Mouse (Mus musculus): ENCODE measurements around the gene Donson.

The Donson gene

GRCm38 (mm10) chr16:91688619-91689334 is at the start of gene Donson:
Gene Donson, minus strand, starts transcription at chr16:91688770.
- DNase-seq: peak; percentile 93

GRCm38 (mm10) chr16:91736046-91736816 is 47.7 kb upstream of the Donson start:
- DNase-seq: no peak

GRCm38 (mm10) chr16:91734771-91735170 is 46.2 kb upstream of the Donson start:
- no peak for DNase-seq

GRCm38 (mm10) chr16:91732816-91733215 is 44.2 kb upstream of the Donson start:
- DNase-seq: no peak

DNA sequence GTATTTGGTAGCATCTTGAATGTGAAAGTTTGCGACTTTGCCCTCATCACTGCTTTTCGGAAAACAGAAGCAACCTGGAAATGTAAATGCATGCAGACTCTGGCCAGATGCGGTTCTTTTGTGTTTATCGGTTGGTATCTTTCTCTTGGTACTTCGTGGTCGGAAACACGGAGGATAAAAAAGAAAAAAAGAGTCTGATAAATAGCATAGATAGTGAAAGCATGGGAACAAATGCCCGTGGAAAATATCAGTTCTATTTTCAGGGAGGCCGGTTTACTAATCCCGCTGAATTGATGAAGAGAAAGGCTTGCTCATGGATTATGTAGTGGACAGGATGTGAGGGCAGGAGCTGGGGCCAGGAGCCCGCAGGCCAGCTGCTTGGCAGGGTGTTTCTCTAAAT is 41.9 kb upstream of the Donson start:
- no peak for DNase-seq

DNA sequence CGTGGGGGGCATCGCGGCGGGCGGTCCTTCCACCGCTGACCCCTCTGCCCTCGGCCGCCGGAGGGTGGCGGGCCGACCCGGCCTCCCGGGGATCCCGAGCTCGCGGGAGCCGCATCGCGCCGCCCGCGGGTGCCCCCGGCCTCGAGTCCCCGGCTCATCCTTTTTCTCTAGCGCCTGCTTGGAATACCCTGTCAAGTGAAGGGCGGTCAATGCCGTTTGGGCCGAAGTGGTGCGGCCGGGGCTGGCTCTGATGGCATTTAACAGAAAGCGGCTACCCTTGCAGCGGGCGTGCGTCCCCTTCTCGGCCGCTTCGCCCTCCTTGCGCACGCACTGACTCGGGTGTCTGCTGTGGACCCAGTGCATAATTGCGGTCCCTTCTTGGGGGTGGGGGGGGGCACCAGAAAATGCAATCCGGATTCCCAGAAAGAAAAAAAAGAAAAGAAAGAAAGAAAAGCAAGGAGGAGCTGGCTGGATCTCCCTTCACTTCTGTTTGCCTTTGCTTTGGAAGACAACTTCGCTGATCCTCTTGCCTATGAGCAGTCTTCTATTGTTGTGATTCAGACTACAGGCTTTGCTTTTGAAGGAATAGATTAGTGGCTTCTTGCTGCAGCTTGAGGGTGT is 41.4 kb upstream of the Donson start:
- DNase-seq: peak; percentile 55

- peak; percentile 98 for DNase-seq
These were observed 40.5 kb upstream of the Donson start, which contains the start of gene Itsn1 for GRCm38 (mm10) chr16:91729066-91729482. Gene Itsn1, plus strand, starts transcription at chr16:91729281.

DNA sequence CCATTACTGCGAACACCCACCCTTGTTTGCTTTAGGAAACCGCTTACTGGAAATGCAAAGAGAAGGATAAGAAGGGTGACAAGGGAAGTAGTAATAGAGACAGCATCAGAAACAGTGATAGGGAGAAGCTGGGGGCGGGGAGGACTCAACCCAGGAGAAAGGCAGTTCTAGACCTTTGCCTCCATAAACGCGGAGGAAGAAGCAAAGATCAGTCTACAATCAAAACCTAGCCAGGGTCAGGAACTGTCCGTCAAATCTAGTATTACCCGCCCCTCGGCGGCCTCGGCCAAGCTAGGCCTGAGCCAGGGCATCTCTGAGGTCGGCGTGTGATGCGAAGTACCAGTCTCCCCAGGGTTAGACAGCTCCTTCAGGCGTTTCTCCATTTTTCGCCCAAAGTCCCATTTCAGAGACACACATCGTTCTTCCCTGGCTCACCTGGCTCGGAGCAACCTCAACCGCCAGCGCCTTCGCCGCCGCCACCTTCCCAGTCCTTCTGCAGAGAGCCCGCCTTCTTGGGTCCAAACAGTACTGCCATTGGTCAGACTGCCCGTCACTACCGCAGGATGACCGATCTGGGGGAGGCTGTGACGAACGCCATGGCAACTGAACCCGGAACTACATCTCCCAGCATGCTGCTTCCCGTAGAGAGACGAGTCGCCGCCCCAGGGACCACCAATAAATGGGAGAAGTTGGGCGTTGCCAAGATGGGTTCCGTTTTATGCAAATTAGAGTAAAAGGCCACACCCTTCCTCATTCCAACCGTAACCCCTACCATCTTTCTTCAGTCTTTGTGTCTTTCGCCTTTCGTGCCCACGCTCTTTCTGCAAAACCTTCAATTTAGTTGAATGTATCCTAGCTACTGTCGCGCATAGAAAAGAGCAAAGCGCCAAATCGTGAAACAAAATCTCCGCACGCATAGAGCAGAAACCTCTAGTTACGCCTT is 39.8 kb upstream of the Donson start, which contains the start of gene Cryzl1:
Cryzl1 (minus strand) TSS at position 853 of the 943 bp plus-strand sequence.
- DNase-seq: peak; percentile 99

GRCm38 (mm10) chr16:91727433-91727832 is 38.9 kb upstream of the Donson start:
- DNase-seq: no peak

DNA sequence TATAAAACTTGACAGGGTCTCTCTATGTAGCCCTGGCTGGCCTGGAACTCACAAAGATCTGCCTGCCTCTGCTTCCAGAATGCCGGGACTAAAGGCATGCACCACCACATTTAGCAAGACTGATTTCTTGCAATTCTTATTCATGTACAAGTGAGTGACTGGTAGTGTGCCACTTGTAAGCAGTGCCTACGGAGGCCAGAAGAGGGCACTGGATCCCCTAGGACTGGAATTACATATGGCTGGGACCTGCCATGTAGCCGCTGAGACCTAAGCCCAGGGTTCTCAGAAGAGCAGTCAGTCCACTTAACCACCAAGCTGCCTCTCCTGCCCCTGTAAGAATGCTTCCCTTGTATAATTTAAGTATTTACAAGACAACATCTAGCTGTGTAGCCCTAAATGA is 35.7 kb upstream of the Donson start:
- DNase-seq: no peak

DNA sequence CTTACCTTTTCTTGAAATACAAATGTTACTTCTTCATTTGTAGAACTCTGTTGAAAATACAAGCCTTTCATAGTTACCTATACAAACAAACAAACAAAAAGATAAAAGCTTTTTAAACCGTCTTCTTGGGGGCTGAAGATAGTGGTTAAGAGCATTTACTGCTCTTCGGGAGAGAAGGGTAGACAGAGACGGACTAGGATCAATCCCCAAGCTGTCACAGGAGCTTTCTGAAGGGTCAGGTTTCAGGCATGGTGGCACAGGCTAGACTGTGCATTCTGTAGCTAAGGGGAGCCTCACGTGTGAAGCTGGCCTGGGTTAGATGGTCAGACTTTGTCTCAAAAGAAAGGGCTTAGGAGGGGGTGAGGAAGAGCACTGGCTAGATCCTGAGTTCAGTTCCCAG is 28.8 kb upstream of the Donson start:
- DNase-seq: no peak

GRCm38 (mm10) chr16:91716927-91717349 is 28.4 kb upstream of the Donson start:
- DNase-seq: no peak

- DNase-seq: no peak
These were observed 21.7 kb upstream of the Donson start for GRCm38 (mm10) chr16:91710241-91710640.

- DNase-seq: peak; percentile 31
These were observed 16.2 kb upstream of the Donson start for GRCm38 (mm10) chr16:91704603-91705340.

- peak; percentile 26 for DNase-seq
These were observed 14.2 kb upstream of the Donson start for GRCm38 (mm10) chr16:91702771-91703188.

GRCm38 (mm10) chr16:91701908-91702307 is 13.3 kb upstream of the Donson start:
- DNase-seq: no peak

- DNase-seq: no peak
These were observed 10.4 kb upstream of the Donson start for GRCm38 (mm10) chr16:91698995-91699394.

GRCm38 (mm10) chr16:91695108-91695755 is 6.7 kb upstream of the Donson start:
- no peak for DNase-seq

- DNase-seq: peak; percentile 44
These were observed 6.0 kb upstream of the Donson start for GRCm38 (mm10) chr16:91694455-91695084.

- DNase-seq: no peak
These were observed 1.2 kb upstream of the Donson start for GRCm38 (mm10) chr16:91689791-91690190.
